Mouse (Mus musculus) midbrain, embryonic 11.5 days (tissue): ENCODE data around the gene Zmynd11. TPM values are rescaled to one million over a fixed set of nuclear protein-coding genes. Genes with fewer than 3 reads are reported as not detected.

Experiments used
- ATAC-seq: fragments of 200-750 bp; cut with Nextera tagmentation; 2 replicates; pipeline ENCODE4 v1.8.0; 2017; ENCODE audit warnings: moderate TSS enrichment, moderate library complexity; ENCODE audit not compliant: low FRiP score
- DNase-seq: peaks from one replicate; pipeline ENCODE4 v3.0.0; 2015; ENCODE audit warnings: low spot score; ENCODE audit errors: missing footprints
- H3K27ac ChIP-seq: fragments of 300-500 bp; sonication (generic); 2 replicates; pipeline ENCODE4 v1.5.1; 2014; ENCODE audit warnings: low read depth, low read length
- H3K27me3 ChIP-seq: fragments of 300-500 bp; sonication (generic); 2 replicates; pipeline ENCODE4 v1.6.1; 2014; ENCODE audit warnings: mild to moderate bottlenecking, low read length, moderate library complexity, mixed read lengths; ENCODE audit not compliant: control insufficient read depth, insufficient read depth
- H3K36me3 ChIP-seq: fragments of 300-500 bp; sonication (generic); 2 replicates; pipeline ENCODE4 v1.6.1; 2014; ENCODE audit warnings: mild to moderate bottlenecking, low read length, moderate library complexity, mixed read lengths; ENCODE audit not compliant: control insufficient read depth, insufficient read depth
- H3K4me1 ChIP-seq: fragments of 300-500 bp; sonication (generic); 2 replicates; pipeline ENCODE4 v1.6.1; 2014; ENCODE audit warnings: low read length; ENCODE audit not compliant: control insufficient read depth, insufficient read depth
- H3K4me2 ChIP-seq: fragments of 300-500 bp; sonication (generic); 2 replicates; pipeline ENCODE4 v1.6.1; 2014; ENCODE audit warnings: mild to moderate bottlenecking, moderate library complexity
- H3K4me3 ChIP-seq: fragments of 300-500 bp; sonication (generic); 2 replicates; pipeline ENCODE4 v1.5.1; 2014; ENCODE audit warnings: low read depth, low read length
- H3K9ac ChIP-seq: fragments of 300-500 bp; sonication (generic); 2 replicates; pipeline ENCODE4 v1.6.1; 2014; ENCODE audit warnings: low read length
- H3K9me3 ChIP-seq: fragments of 300-500 bp; sonication (generic); 2 replicates; pipeline ENCODE4 v1.6.1; 2016; ENCODE audit warnings: low read length; ENCODE audit not compliant: control insufficient read depth
- WGBS: fragments of 180-500 bp; shearing (Covaris S2); extraction: QIAGEN DNeasy Blood & Tissue Kit; methylation state at CpG from one replicate; pipeline ENCODE4 v1.1.7; 2014; 5-methylcytosine and 5-hydroxymethylcytosine counted together
- polyA plus RNA-seq: library from polyadenylated mRNA; unstranded; fragments of >200 nt; fragmentation: Nextera tagmentation; extraction: Ambion mirVana; gene quantifications from 2 replicates; pipeline ENCODE4 v1.2.1, GENCODE M21; 2014

Gene Zmynd11
- 153 TPM in 2 replicates for polyA plus RNA-seq

- ATAC-seq, result peak; percentile 85
- no peaks in the 10 kb centered on the region for H3K9me3 ChIP-seq
- H3K4me3 ChIP-seq, result peak within 1 kb of the TSS; percentile 97
- peak within 1 kb of the TSS; percentile 100 for H3K9ac ChIP-seq
- no peaks in the 10 kb centered on the region for H3K27me3 ChIP-seq
- H3K36me3 ChIP-seq, result no peaks in the 10 kb centered on the region
- peak within 1 kb of the TSS; percentile 75 for H3K4me2 ChIP-seq
- H3K4me1 ChIP-seq, result peaks cover 30% of the 10 kb centered on the region
- DNase-seq, result peak; percentile 95
- under 1% methylated on average over 77 of the region's 98 CpGs for WGBS
- H3K27ac ChIP-seq, result peak within 1 kb of the TSS; percentile 99
Measured at GRCm38 (mm10) chr13:9764646-9765536, at the start of gene Zmynd11. Gene Zmynd11, minus strand, starts transcription at chr13:9765330.

DNA sequence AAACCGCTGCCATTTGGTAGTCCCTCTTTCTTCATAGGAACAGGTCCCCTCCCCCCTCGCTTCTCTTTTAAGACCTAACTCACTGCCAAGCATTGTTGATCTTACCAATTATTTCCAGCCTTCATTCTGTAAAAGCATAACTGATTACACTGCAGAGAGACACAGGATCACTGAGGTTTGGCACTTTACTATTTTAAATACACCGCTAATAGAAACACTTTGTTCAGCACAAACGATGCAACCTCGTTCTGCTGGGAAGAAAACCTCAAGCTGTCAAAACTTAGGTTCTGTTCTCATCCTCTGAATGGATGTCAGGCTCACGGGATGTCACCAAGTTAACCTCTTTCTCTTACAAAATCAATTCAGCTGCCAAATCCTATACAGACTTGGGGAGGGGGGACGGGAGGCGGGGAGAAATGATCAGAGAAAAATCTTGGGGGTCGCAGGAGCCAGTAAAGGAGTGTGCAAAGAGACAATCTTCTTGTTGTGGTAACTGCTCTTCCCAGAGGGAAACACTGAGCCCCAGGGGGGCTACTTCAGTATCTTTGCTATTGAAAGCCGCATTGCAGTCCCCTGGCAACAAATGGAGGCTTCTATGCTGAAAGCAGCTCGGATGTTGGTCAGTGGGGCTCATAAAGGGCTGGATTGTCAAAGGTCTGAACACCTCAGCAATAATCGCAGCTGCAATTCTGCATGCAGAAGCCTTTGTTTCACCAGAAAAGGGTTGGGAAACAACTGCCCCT, 30.9 kb upstream of the Zmynd11 start:
- peak; percentile 92 for ATAC-seq
- Histone ChIP-seq H3K4me3 (peak overlapping the region; percentile 19), H3K4me1 (peaks cover 8% of the 10 kb centered on the region), H3K27ac (peak overlapping the region; percentile 70), H3K9me3 (no peaks in the 10 kb centered on the region), H3K4me2 (peak overlapping the region; percentile 44), H3K36me3 (no peaks in the 10 kb centered on the region), H3K27me3 (no peaks in the 10 kb centered on the region), H3K9ac (peak overlapping the region; percentile 47)
- WGBS, result 2% methylated on average over 12 of the region's 12 CpGs
- DNase-seq, result peak; percentile 97

GRCm38 (mm10) chr13:9786050-9786449, 20.9 kb upstream of the Zmynd11 start:
- DNase-seq (no peak), ATAC-seq (no peak)
- Histone ChIP-seq H3K27ac (no peak overlapping the region), H3K4me1 (no peaks in the 10 kb centered on the region), H3K4me3 (no peak overlapping the region), H3K9me3 (no peaks in the 10 kb centered on the region), H3K36me3 (no peaks in the 10 kb centered on the region), H3K27me3 (no peaks in the 10 kb centered on the region), H3K4me2 (no peak overlapping the region), H3K9ac (no peak overlapping the region)
- 76% methylated on average over 3 of the region's 3 CpGs for WGBS

DNA sequence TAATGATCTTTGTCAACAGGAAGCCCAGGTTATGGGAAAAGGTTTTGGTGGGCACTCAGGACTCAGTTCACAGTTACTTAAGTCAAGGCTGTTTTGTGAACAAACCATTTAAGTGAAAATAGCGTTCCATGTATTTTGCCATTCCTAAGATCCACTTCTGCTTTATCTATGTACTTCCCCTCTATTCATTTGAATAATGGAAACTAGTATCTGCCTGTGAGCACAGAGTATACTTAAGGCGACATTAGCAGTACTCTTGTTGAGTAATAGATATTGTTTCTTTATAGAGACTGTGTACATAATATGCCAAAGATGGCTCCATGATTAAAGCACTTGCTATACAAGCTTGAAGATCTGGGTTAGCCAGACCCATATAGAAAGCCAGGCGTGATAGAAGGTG, 18.6 kb upstream of the Zmynd11 start:
- H3K9ac ChIP-seq, result no peak overlapping the region
- no peak overlapping the region for H3K4me2 ChIP-seq
- no peak overlapping the region for H3K27ac ChIP-seq
- no peaks in the 10 kb centered on the region for H3K4me1 ChIP-seq
- WGBS, result 83% methylated on average over 3 of the region's 3 CpGs
- H3K36me3 ChIP-seq, result no peaks in the 10 kb centered on the region
- no peaks in the 10 kb centered on the region for H3K9me3 ChIP-seq
- H3K27me3 ChIP-seq, result no peaks in the 10 kb centered on the region
- DNase-seq (no peak), ATAC-seq (no peak)
- no peak overlapping the region for H3K4me3 ChIP-seq

- ATAC-seq (no peak), DNase-seq (no peak)
- H3K27ac ChIP-seq, result no peak overlapping the region
- no peaks in the 10 kb centered on the region for H3K36me3 ChIP-seq
- no peaks in the 10 kb centered on the region for H3K27me3 ChIP-seq
- H3K9ac ChIP-seq, result no peak overlapping the region
- 83% methylated on average over 5 of the region's 5 CpGs for WGBS
- no peaks in the 10 kb centered on the region for H3K4me1 ChIP-seq
- no peak overlapping the region for H3K4me3 ChIP-seq
- H3K4me2 ChIP-seq, result no peak overlapping the region
- H3K9me3 ChIP-seq, result no peaks in the 10 kb centered on the region
Measured at GRCm38 (mm10) chr13:9775901-9776300, 10.8 kb upstream of the Zmynd11 start.

DNA sequence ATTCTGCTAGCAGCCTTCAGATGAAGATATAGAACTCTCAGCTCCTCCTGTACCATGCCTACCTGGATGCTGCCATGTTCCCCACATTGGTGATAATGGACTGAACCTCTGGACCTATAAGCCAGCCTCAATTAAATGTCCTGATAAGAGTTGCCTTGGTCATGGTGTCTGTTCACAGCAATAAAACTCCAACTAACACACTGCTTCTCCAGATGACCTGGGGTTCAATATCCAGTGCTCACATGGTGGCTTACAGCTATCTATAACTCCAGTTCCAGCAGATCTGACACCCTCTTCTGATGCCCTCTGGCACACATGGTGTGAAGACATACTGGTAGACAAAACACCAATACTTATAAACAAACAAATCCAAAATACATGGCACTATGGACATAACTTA, 8.9 kb upstream of the Zmynd11 start:
- Histone ChIP-seq H3K27me3 (no peaks in the 10 kb centered on the region), H3K36me3 (no peaks in the 10 kb centered on the region), H3K4me2 (no peak overlapping the region), H3K27ac (no peak overlapping the region), H3K4me3 (no peak overlapping the region), H3K9me3 (no peaks in the 10 kb centered on the region), H3K9ac (no peak overlapping the region), H3K4me1 (no peaks in the 10 kb centered on the region)
- DNase-seq (no peak), ATAC-seq (no peak)

DNA sequence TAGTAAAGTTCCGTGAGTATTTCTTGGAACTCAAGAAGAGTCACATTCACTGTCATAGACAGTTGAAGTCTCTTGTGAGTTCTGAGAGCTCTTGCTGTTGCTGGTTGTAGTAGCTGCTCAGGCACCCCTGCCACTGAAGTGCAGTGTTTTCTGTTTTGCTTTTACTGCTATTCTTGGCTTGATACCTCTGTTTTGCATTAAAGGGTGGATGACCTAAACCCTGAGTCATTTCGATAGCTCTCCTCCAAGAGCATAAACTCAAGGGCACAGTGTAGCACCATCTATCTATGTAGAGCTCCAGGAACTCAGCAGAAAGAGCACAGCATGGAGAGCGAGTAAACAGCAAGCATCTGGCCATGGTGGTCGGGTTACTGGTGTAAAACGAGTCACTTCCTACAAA, 2.1 kb upstream of the Zmynd11 start:
- H3K27ac ChIP-seq, result no peak overlapping the region
- no peak overlapping the region for H3K4me2 ChIP-seq
- H3K36me3 ChIP-seq, result no peaks in the 10 kb centered on the region
- no peaks in the 10 kb centered on the region for H3K9me3 ChIP-seq
- WGBS, result 61% methylated on average over 5 of the region's 5 CpGs
- H3K4me1 ChIP-seq, result peaks cover 12% of the 10 kb centered on the region
- DNase-seq, result no peak
- no peak overlapping the region for H3K9ac ChIP-seq
- ATAC-seq, result no peak
- H3K27me3 ChIP-seq, result no peaks in the 10 kb centered on the region
- no peak overlapping the region for H3K4me3 ChIP-seq

DNA sequence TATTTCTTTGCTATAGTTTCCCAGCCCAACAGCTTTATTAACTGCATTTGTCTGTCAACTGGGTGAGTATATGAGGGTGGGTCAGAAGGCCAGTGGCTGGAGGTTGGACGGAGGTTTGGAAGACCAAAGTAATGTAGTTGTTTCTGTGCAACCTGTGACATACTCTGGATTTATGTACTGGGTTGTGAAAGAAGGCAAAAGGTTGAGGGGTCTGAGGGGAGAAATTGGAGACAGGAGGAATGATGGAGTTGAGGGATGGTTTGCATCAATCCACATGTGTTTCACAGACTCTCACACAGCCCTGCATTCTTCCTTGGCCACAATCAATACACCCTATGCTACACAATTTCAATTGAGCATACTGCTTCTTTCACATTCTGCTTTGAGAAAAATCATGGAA, 1.4 kb upstream of the Zmynd11 start:
- WGBS, result 67% methylated on average over 1 of the region's 1 CpGs
- no peaks in the 10 kb centered on the region for H3K36me3 ChIP-seq
- H3K9me3 ChIP-seq, result no peaks in the 10 kb centered on the region
- no peaks in the 10 kb centered on the region for H3K27me3 ChIP-seq
- peak overlapping the region; percentile 75 for H3K4me2 ChIP-seq
- H3K9ac ChIP-seq, result 0 out of 2 replicates have a peak overlapping the region, but pooled peaks have one; percentile 1
- no peak for ATAC-seq
- no peak overlapping the region for H3K4me3 ChIP-seq
- DNase-seq, result no peak
- H3K27ac ChIP-seq, result no peak overlapping the region
- peaks cover 19% of the 10 kb centered on the region for H3K4me1 ChIP-seq

DNA sequence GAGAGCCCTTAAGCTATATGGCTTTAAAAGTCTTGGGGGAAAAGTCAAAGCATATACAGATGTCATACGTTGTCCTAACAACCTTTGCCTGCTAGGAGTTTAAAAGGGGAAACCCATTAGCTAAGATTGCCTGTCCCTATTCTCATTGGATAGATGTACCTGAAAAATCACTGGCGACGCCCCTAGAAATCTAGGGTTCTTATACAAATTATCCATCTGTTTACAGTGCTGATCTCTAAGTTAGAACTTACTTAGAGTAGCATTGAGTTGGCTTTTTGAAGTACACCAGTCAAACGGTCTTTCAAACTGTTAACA, 364 bp upstream of the Zmynd11 start:
- ATAC-seq (no peak), DNase-seq (no peak)
- Histone ChIP-seq H3K4me3 (peak overlapping the region; percentile 97), H3K36me3 (no peaks in the 10 kb centered on the region), H3K4me1 (peaks cover 24% of the 10 kb centered on the region), H3K9me3 (no peaks in the 10 kb centered on the region), H3K4me2 (peak overlapping the region; percentile 75), H3K27ac (peak overlapping the region; percentile 99; the same call in 1 of the 2 replicates), H3K9ac (peak overlapping the region; percentile 100), H3K27me3 (no peaks in the 10 kb centered on the region)
- 10% methylated on average over 4 of the region's 4 CpGs for WGBS
